Mouse (Mus musculus) lung, postnatal 0 days (tissue): ENCODE measurements around the gene H2-T23.
"Not testable (repeated sequence)": the region's sequence is repeated elsewhere in the genome, so short reads cannot be mapped to it uniquely, and the experiment has no call there.

Experiments
- CTCF ChIP-seq: IDR thresholded peaks from 2 replicates; pipeline ENCODE4 v1.5.1; 2016; ENCODE audit warnings: antibody characterized with exemption, mild to moderate bottlenecking
- EP300 ChIP-seq: IDR thresholded peaks from 2 replicates; pipeline ENCODE4 v1.6.1; 2016; ENCODE audit warnings: antibody characterized with exemption, mild to moderate bottlenecking, control low read depth

DNA sequence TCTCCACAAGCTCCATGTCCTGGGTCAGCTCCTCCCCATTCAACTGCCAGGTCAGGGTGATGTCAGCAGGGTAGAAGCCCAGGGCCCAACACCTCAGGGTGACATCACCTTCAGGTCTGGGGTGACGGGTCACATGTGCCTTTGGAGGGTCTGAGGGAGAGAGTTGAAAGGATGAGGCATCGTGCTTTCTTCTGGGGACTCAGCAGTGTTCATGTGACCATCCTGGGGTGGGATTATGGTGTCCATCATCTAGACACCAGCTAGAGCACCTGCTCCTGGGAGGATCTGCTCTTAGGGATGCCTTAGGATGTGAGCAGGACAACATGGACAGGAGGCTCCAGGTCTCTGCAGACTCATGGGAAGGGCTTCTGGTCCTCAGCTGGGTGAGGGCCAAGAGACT, 7.9 kb upstream of the H2-T23 start:
- TF ChIP-seq CTCF, EP300: not testable (repeated sequence)
